Mouse (Mus musculus): Measurements from ENCODE around the gene Kcnj6. TPM values are rescaled to one million over a fixed set of nuclear protein-coding genes. Genes with fewer than 3 reads are reported as not detected.

The Kcnj6 gene
- total RNA-seq, 2 experiments from 2014 or later, result 88.1 to 95.9 TPM

- DNase-seq (ENCODE audit: low spot score in 2 of 2), result no peak
Observed at GRCm38 (mm10) chr16:94720476-94721153, 276.9 kb downstream of the Kcnj6 start.

- no peak for DNase-seq (ENCODE audit: low spot score in 2 of 2)
Observed at GRCm38 (mm10) chr16:94719488-94719887, 278.0 kb downstream of the Kcnj6 start.

- DNase-seq (ENCODE audit: low spot score in 2 of 2), result peak; percentile 23 to 58
Observed at GRCm38 (mm10) chr16:94718919-94719318, 278.6 kb downstream of the Kcnj6 start.

- DNase-seq (ENCODE audit: low spot score in 2 of 2), result no peak
Observed at GRCm38 (mm10) chr16:94717051-94717450, 280.4 kb downstream of the Kcnj6 start.

- no peak for DNase-seq (ENCODE audit: low spot score in 2 of 2)
Observed at GRCm38 (mm10) chr16:94714483-94714882, 283.0 kb downstream of the Kcnj6 start.

GRCm38 (mm10) chr16:94713480-94714094 lies 283.9 kb downstream of the Kcnj6 start:
- peak; percentile 80 for DNase-seq (ENCODE audit: low spot score in 2 of 2)

GRCm38 (mm10) chr16:94701971-94702370 lies 295.5 kb downstream of the Kcnj6 start:
- no peak for DNase-seq (ENCODE audit: low spot score in 2 of 2)

GRCm38 (mm10) chr16:94701141-94701540 lies 296.4 kb downstream of the Kcnj6 start:
- no peak for DNase-seq (ENCODE audit: low spot score in 2 of 2)

Small RNAs within 50 kb of the gene (microRNA-seq; reads per million reads assigned to microRNA genes)
- gene Gm22745, result 0 reads per million in 2 experiments
